Mouse (Mus musculus) embryo, embryonic 10.5 days (tissue): ENCODE measurements around the gene Marcks.
"Not testable (repeated sequence)": the region's sequence is repeated elsewhere in the genome, so short reads cannot be mapped to it uniquely, and the experiment has no call there.

Source experiments
- DNase-seq: peaks from one replicate; pipeline ENCODE4 v3.0.0-alpha.2; 2015; ENCODE audit warnings: low spot score

Gene Marcks

GRCm38 (mm10) chr10:37135951-37136751, 2.6 kb downstream of the Marcks start:
- DNase-seq: peak; percentile 47

- no peak for DNase-seq
Observed at GRCm38 (mm10) chr10:37133876-37134708, 4.6 kb downstream of the Marcks start.

- no peak for DNase-seq
Observed at GRCm38 (mm10) chr10:37132671-37133070, 6.0 kb downstream of the Marcks start.

- no peak for DNase-seq
Observed at GRCm38 (mm10) chr10:37129652-37130051, 9.1 kb downstream of the Marcks start.

GRCm38 (mm10) chr10:37115329-37115728, 23.4 kb downstream of the Marcks start:
- DNase-seq: no peak

GRCm38 (mm10) chr10:37112812-37113211, 25.9 kb downstream of the Marcks start:
- peak; percentile 26 for DNase-seq

GRCm38 (mm10) chr10:37112362-37112761, 26.4 kb downstream of the Marcks start:
- peak; percentile 50 for DNase-seq

- DNase-seq: no peak
Observed at GRCm38 (mm10) chr10:37111432-37111831, 27.3 kb downstream of the Marcks start.

GRCm38 (mm10) chr10:37106871-37107627, 31.7 kb downstream of the Marcks start:
- DNase-seq: no peak

GRCm38 (mm10) chr10:37106303-37106702, 32.4 kb downstream of the Marcks start:
- no peak for DNase-seq

GRCm38 (mm10) chr10:37102227-37103080, 36.3 kb downstream of the Marcks start:
- DNase-seq: no peak

- no peak for DNase-seq
Observed at GRCm38 (mm10) chr10:37101733-37102132, 37.0 kb downstream of the Marcks start.

GRCm38 (mm10) chr10:37096529-37096928, 42.2 kb downstream of the Marcks start:
- DNase-seq: no peak

GRCm38 (mm10) chr10:37095803-37096202, 42.9 kb downstream of the Marcks start:
- DNase-seq: no peak

GRCm38 (mm10) chr10:37093306-37093705, 45.4 kb downstream of the Marcks start:
- no peak for DNase-seq

- DNase-seq: no peak
Observed at GRCm38 (mm10) chr10:37090411-37090810, 48.3 kb downstream of the Marcks start.

- not testable (repeated sequence) for DNase-seq
Observed at GRCm38 (mm10) chr10:37084071-37084470, 54.6 kb downstream of the Marcks start.
